Mouse (Mus musculus) midbrain, embryonic 13.5 days (tissue): ENCODE data around the gene Yif1b. TPM values are rescaled to one million over a fixed set of nuclear protein-coding genes. Genes with fewer than 3 reads are reported as not detected.
A peak's percentile ranks its signal among the peaks of the same experiment; 100 is the strongest.

Source experiments
- ATAC-seq: fragments of 200-750 bp; cut with Nextera tagmentation; 2 replicates; pipeline ENCODE4 v1.8.0; 2017; ENCODE audit warnings: mild to moderate bottlenecking, moderate TSS enrichment, moderate library complexity
- H3K27ac ChIP-seq: fragments of 300-500 bp; sonication (generic); 2 replicates; pipeline ENCODE4 v1.5.1; 2015; ENCODE audit warnings: inconsistent platforms, mild to moderate bottlenecking, moderate library complexity
- H3K27me3 ChIP-seq: fragments of 300-500 bp; sonication (generic); 2 replicates; pipeline ENCODE4 v1.6.1; 2015; ENCODE audit warnings: mild to moderate bottlenecking, inconsistent platforms
- H3K36me3 ChIP-seq: fragments of 300-500 bp; sonication (generic); 2 replicates; pipeline ENCODE4 v1.6.1; 2015; ENCODE audit warnings: mild to moderate bottlenecking, inconsistent platforms
- H3K4me1 ChIP-seq: fragments of 300-500 bp; sonication (generic); replicated peaks from 2 replicates; pipeline ENCODE4 v1.6.1; 2015; ENCODE audit warnings: inconsistent platforms
- H3K4me2 ChIP-seq: fragments of 300-500 bp; sonication (generic); replicated peaks from 2 replicates; pipeline ENCODE4 v1.6.1; 2015; ENCODE audit warnings: moderate library complexity, mild to moderate bottlenecking, inconsistent platforms
- H3K4me3 ChIP-seq: fragments of 300-500 bp; sonication (generic); replicated peaks from 2 replicates; pipeline ENCODE4 v1.5.1; 2015; ENCODE audit warnings: mild to moderate bottlenecking, inconsistent platforms
- H3K9ac ChIP-seq: fragments of 300-500 bp; sonication (generic); replicated peaks from 2 replicates; pipeline ENCODE4 v1.6.1; 2015; ENCODE audit warnings: mild to moderate bottlenecking, inconsistent platforms
- H3K9me3 ChIP-seq: fragments of 300-500 bp; sonication (generic); 2 replicates; pipeline ENCODE4 v1.6.1; 2016; ENCODE audit warnings: mild to moderate bottlenecking, inconsistent platforms
- WGBS: fragments of 180-500 bp; shearing (Covaris S2); methylation state at CpG from one replicate; pipeline ENCODE4 v1.1.7; 2015; 5-methylcytosine and 5-hydroxymethylcytosine counted together
- polyA plus RNA-seq: library from polyadenylated mRNA; unstranded; fragments of >200 nt; fragmentation: Nextera tagmentation; extraction: Ambion mirVana; gene quantifications from 2 replicates; pipeline ENCODE4 v1.2.1, GENCODE M21; 2015

The Yif1b gene
- polyA plus RNA-seq, 1 experiment from 2014 or later: 80.8 TPM

- Histone ChIP-seq H3K4me3 (no peak overlapping the region), H3K27me3 (peaks cover 26% of the 10 kb centered on the region), H3K4me1 (peaks cover 10% of the 10 kb centered on the region), H3K4me2 (no peak overlapping the region), H3K9me3 (no peaks in the 10 kb centered on the region), H3K36me3 (peaks cover 24% of the 10 kb centered on the region), H3K27ac (no peak overlapping the region), H3K9ac (no peak overlapping the region)
- no peak for ATAC-seq
- WGBS: 87% methylated on average over 21 of the region's 21 CpGs
Measured at GRCm38 (mm10) chr7:29246619-29247313, 8.6 kb downstream of the Yif1b start.

GRCm38 (mm10) chr7:29247314-29247700 lies 9.2 kb downstream of the Yif1b start:
- Histone ChIP-seq H3K9ac (no peak overlapping the region), H3K27ac (no peak overlapping the region), H3K4me1 (peaks cover 10% of the 10 kb centered on the region), H3K4me2 (peak overlapping the region; percentile 45), H3K4me3 (peak overlapping the region; percentile 12; the same call in 1 of the 2 replicates), H3K9me3 (no peaks in the 10 kb centered on the region), H3K27me3 (peaks cover 26% of the 10 kb centered on the region), H3K36me3 (peaks cover 24% of the 10 kb centered on the region)
- 28% methylated on average over 16 of the region's 16 CpGs for WGBS
- peak; percentile 66 for ATAC-seq

GRCm38 (mm10) chr7:29247706-29248105 lies 9.6 kb downstream of the Yif1b start:
- Histone ChIP-seq H3K9ac (peak overlapping the region; percentile 41; the same call in 1 of the 2 replicates), H3K4me2 (peak overlapping the region; percentile 45), H3K36me3 (peaks cover 24% of the 10 kb centered on the region), H3K4me1 (peaks cover 10% of the 10 kb centered on the region), H3K4me3 (peak overlapping the region; percentile 12), H3K27me3 (peaks cover 26% of the 10 kb centered on the region), H3K27ac (no peak overlapping the region), H3K9me3 (no peaks in the 10 kb centered on the region)
- no peak for ATAC-seq
- WGBS: 12% methylated on average over 19 of the region's 19 CpGs

GRCm38 (mm10) chr7:29248261-29248841 lies 10.2 kb downstream of the Yif1b start, which contains the start of gene 2200002D01Rik:
TSS of gene 2200002D01Rik (minus strand) at chr7:29248466.
- Histone ChIP-seq H3K27me3 (peaks cover 26% of the 10 kb centered on the region), H3K9me3 (no peaks in the 10 kb centered on the region), H3K4me2 (peak within 1 kb of the TSS; percentile 45), H3K9ac (peak within 1 kb of the TSS; percentile 41; the same call in 1 of the 2 replicates), H3K27ac (no peak within 1 kb of the TSS), H3K4me1 (peaks cover 10% of the 10 kb centered on the region), H3K36me3 (peaks cover 24% of the 10 kb centered on the region), H3K4me3 (peak within 1 kb of the TSS; percentile 12)
- WGBS: 11% methylated on average over 20 of the region's 20 CpGs
- no peak for ATAC-seq

- Histone ChIP-seq H3K9ac (no peak overlapping the region), H3K27ac (no peak overlapping the region), H3K9me3 (no peaks in the 10 kb centered on the region), H3K4me1 (peaks cover 10% of the 10 kb centered on the region), H3K36me3 (0 out of 2 replicates have a peak, but pooled peaks cover 1% of the 10 kb centered on the region), H3K4me3 (no peak overlapping the region), H3K4me2 (no peak overlapping the region), H3K27me3 (peaks cover 26% of the 10 kb centered on the region)
- no peak for ATAC-seq
- WGBS: 89% methylated on average over 3 of the region's 3 CpGs
Measured at GRCm38 (mm10) chr7:29251166-29251565, 13.0 kb downstream of the Yif1b start.

- Histone ChIP-seq H3K4me3 (no peak overlapping the region), H3K27me3 (peaks cover 5% of the 10 kb centered on the region), H3K27ac (no peak overlapping the region), H3K36me3 (no peaks in the 10 kb centered on the region), H3K4me2 (no peak overlapping the region), H3K4me1 (no peaks in the 10 kb centered on the region), H3K9me3 (no peaks in the 10 kb centered on the region), H3K9ac (no peak overlapping the region)
- ATAC-seq: no peak
- 57% methylated on average over 5 of the region's 5 CpGs for WGBS
Measured at GRCm38 (mm10) chr7:29253842-29254241, 15.7 kb downstream of the Yif1b start.

- no peak overlapping the region for H3K27ac ChIP-seq
- no peak overlapping the region for H3K9ac ChIP-seq
- H3K9me3 ChIP-seq: no peaks in the 10 kb centered on the region
- H3K4me2 ChIP-seq: no peak overlapping the region
- no peaks in the 10 kb centered on the region for H3K27me3 ChIP-seq
- ATAC-seq: no peak
- H3K4me3 ChIP-seq: no peak overlapping the region
- no peaks in the 10 kb centered on the region for H3K36me3 ChIP-seq
- H3K4me1 ChIP-seq: peaks cover 11% of the 10 kb centered on the region
- WGBS: 80% methylated on average over 4 of the region's 4 CpGs
Measured at GRCm38 (mm10) chr7:29255875-29256274, 17.7 kb downstream of the Yif1b start.

GRCm38 (mm10) chr7:29257368-29257767 lies 19.2 kb downstream of the Yif1b start:
- Histone ChIP-seq H3K4me1 (peaks cover 11% of the 10 kb centered on the region), H3K27ac (no peak overlapping the region), H3K9ac (no peak overlapping the region), H3K4me2 (no peak overlapping the region), H3K9me3 (no peaks in the 10 kb centered on the region), H3K4me3 (no peak overlapping the region), H3K27me3 (no peaks in the 10 kb centered on the region), H3K36me3 (no peaks in the 10 kb centered on the region)
- no peak for ATAC-seq
- 84% methylated on average over 1 of the region's 1 CpGs for WGBS

- no peaks in the 10 kb centered on the region for H3K9me3 ChIP-seq
- 73% methylated on average over 10 of the region's 10 CpGs for WGBS
- peaks cover 11% of the 10 kb centered on the region for H3K4me1 ChIP-seq
- H3K4me2 ChIP-seq: no peak overlapping the region
- peak; percentile 60 for ATAC-seq
- H3K4me3 ChIP-seq: no peak overlapping the region
- H3K27me3 ChIP-seq: no peaks in the 10 kb centered on the region
- H3K9ac ChIP-seq: no peak overlapping the region
- no peaks in the 10 kb centered on the region for H3K36me3 ChIP-seq
- peak overlapping the region; percentile 26; the same call in 1 of the 2 replicates for H3K27ac ChIP-seq
Measured at GRCm38 (mm10) chr7:29259781-29260730, 21.9 kb downstream of the Yif1b start.

- H3K4me1 ChIP-seq: peaks cover 11% of the 10 kb centered on the region
Measured at GRCm38 (mm10) chr7:29262151-29262550, 24.0 kb downstream of the Yif1b start.

GRCm38 (mm10) chr7:29263831-29264230 lies 25.7 kb downstream of the Yif1b start:
- 89% methylated on average over 3 of the region's 3 CpGs for WGBS

More at GRCm38 (mm10) chr7:29262151-29262550, 24.0 kb downstream of the Yif1b start:
- Histone ChIP-seq H3K9me3 (no peaks in the 10 kb centered on the region), H3K36me3 (no peaks in the 10 kb centered on the region), H3K27ac (no peak overlapping the region), H3K27me3 (no peaks in the 10 kb centered on the region), H3K4me2 (no peak overlapping the region), H3K4me3 (no peak overlapping the region), H3K9ac (no peak overlapping the region)
- WGBS: 83% methylated on average over 6 of the region's 6 CpGs
- ATAC-seq: no peak

More at GRCm38 (mm10) chr7:29263831-29264230, 25.7 kb downstream of the Yif1b start:
- H3K27me3 ChIP-seq: no peaks in the 10 kb centered on the region
- H3K4me2 ChIP-seq: no peak overlapping the region
- no peak overlapping the region for H3K9ac ChIP-seq
- no peaks in the 10 kb centered on the region for H3K36me3 ChIP-seq
- no peaks in the 10 kb centered on the region for H3K9me3 ChIP-seq
- ATAC-seq: no peak
- peaks cover 11% of the 10 kb centered on the region for H3K4me1 ChIP-seq
- no peak overlapping the region for H3K27ac ChIP-seq
- H3K4me3 ChIP-seq: no peak overlapping the region
